Mouse (Mus musculus): ENCODE measurements around the gene Smco3.
A peak's percentile ranks its signal among the peaks of the same experiment; 100 is the strongest.

Gene Smco3

GRCm38 (mm10) chr6:136845706-136846480 is 10.6 kb upstream of the Smco3 start:
- DNase-seq = no peak

- DNase-seq = no peak
Observed at GRCm38 (mm10) chr6:136844903-136845302, 9.7 kb upstream of the Smco3 start.

- no peak for DNase-seq
Observed at GRCm38 (mm10) chr6:136837323-136837722, 2.1 kb upstream of the Smco3 start.

GRCm38 (mm10) chr6:136831712-136832111 is 3.5 kb downstream of the Smco3 start:
- DNase-seq = no peak

GRCm38 (mm10) chr6:136828681-136829080 is 6.6 kb downstream of the Smco3 start:
- no peak for DNase-seq

- peak; percentile 96 for DNase-seq
Observed at GRCm38 (mm10) chr6:136827881-136828561, 7.2 kb downstream of the Smco3 start, which contains the start of gene Wbp11. Gene Wbp11 (minus strand): TSS chr6:136828233.

- no peak for DNase-seq
Observed at GRCm38 (mm10) chr6:136827516-136827880, 7.8 kb downstream of the Smco3 start, which contains the start of gene BC049715. Gene BC049715 (plus strand): TSS chr6:136827626.

GRCm38 (mm10) chr6:136827116-136827515 is 8.1 kb downstream of the Smco3 start:
- DNase-seq = no peak

- DNase-seq = no peak
Observed at GRCm38 (mm10) chr6:136824987-136825386, 10.3 kb downstream of the Smco3 start.

GRCm38 (mm10) chr6:136821086-136821485 is 14.2 kb downstream of the Smco3 start:
- no peak for DNase-seq

GRCm38 (mm10) chr6:136820381-136820780 is 14.9 kb downstream of the Smco3 start:
- DNase-seq = no peak

GRCm38 (mm10) chr6:136817549-136817948 is 17.7 kb downstream of the Smco3 start:
- no peak for DNase-seq

- DNase-seq = no peak
Observed at GRCm38 (mm10) chr6:136816826-136817225, 18.4 kb downstream of the Smco3 start.

- no peak for DNase-seq
Observed at GRCm38 (mm10) chr6:136815381-136815780, 19.9 kb downstream of the Smco3 start.

- DNase-seq = no peak
Observed at GRCm38 (mm10) chr6:136813117-136813516, 22.1 kb downstream of the Smco3 start.

GRCm38 (mm10) chr6:136811196-136811595 is 24.1 kb downstream of the Smco3 start:
- peak; percentile 46 for DNase-seq

- DNase-seq = no peak
Observed at GRCm38 (mm10) chr6:136809673-136810072, 25.6 kb downstream of the Smco3 start.

GRCm38 (mm10) chr6:136809077-136809476 is 26.2 kb downstream of the Smco3 start:
- DNase-seq = peak; percentile 42

GRCm38 (mm10) chr6:136808631-136809046 is 26.6 kb downstream of the Smco3 start:
- DNase-seq = no peak

- DNase-seq = peak; percentile 98
Observed at GRCm38 (mm10) chr6:136808014-136808417, 27.2 kb downstream of the Smco3 start, which contains the start of gene H2afj. Gene H2afj (plus strand): TSS chr6:136808244.

GRCm38 (mm10) chr6:136807395-136808013 is 27.7 kb downstream of the Smco3 start:
- DNase-seq = no peak

GRCm38 (mm10) chr6:136806819-136807218 is 28.4 kb downstream of the Smco3 start:
- DNase-seq = no peak

GRCm38 (mm10) chr6:136805409-136805775 is 29.9 kb downstream of the Smco3 start:
- no peak for DNase-seq

Measured in kidney, adult 18-20 months (tissue).